In the genomic region with DNA sequence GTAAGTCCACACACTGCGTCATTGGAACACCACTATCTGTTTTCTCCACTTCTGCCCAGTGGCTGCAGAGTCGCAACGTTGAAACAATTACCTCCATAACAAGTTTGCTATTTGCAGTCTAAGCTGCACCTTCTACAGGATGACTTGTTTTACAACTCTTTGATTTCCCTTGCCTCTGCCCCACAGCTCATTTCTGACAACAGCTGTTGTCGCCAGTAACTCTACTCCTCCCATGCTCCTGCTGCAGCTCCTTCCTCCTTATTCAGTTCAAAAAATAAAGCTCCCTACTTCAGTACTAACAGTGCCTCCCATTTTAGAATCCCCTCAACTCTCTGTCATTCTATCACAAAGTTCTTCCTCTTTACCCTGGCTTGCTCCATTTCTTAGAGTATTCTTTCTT, we compare ENCODE assay signal across 36 mouse cellular contexts.
"Had no signal": no experiment of that assay in that cellular context is flagged by ENCODE, and none has a peak within 500 bp of the region (broad histone marks: within the 10 kb centered on the region; RNA-seq: fewer than 3 reads in every experiment).

No protein-coding gene starts in this region.

- H3K36me3 ChIP-seq: heart, embryonic 10.5 days; heart, embryonic 12.5 days; heart, embryonic 13.5 days; heart, embryonic 15.5 days; hindbrain, embryonic 10.5 days; hindbrain, embryonic 12.5 days; hindbrain, embryonic 13.5 days; hindbrain, embryonic 15.5 days; intestine, embryonic 15.5 days; kidney, embryonic 15.5 days had no signal

- H3K9ac ChIP-seq: heart, embryonic 12.5 days; heart, embryonic 13.5 days; heart, embryonic 15.5 days; hindbrain, embryonic 12.5 days; hindbrain, embryonic 13.5 days; hindbrain, embryonic 14.5 days; hindbrain, embryonic 15.5 days; intestine, embryonic 15.5 days; kidney, embryonic 15.5 days had no signal

- DNase-seq: heart, postnatal 10 days; heart, postnatal 14 days; heart, postnatal 36 days; heart, postnatal 4 days; kidney, adult 11 months; kidney, adult 18-20 months; kidney, adult 2 months; kidney, adult 8-10 months; kidney, adult 9 months; kidney, postnatal 10 days; kidney, postnatal 14 days; kidney, postnatal 25 days; kidney, postnatal 36 days; kidney, postnatal 4 days; layer of hippocampus, adult 9-11 months; layer of hippocampus, postnatal 36 days had no signal

- ATAC-seq: hindbrain, embryonic 16.5 days; hindbrain, postnatal 0 days; inflammation-experienced regulatory T-cells, adult 6 months; intestine, embryonic 15.5 days; intestine, embryonic 16.5 days; intestine, postnatal 0 days had no signal

- H3K4me2 ChIP-seq: heart, embryonic 11.5 days; heart, embryonic 12.5 days; heart, embryonic 13.5 days; heart, embryonic 15.5 days; hindbrain, embryonic 12.5 days; hindbrain, embryonic 13.5 days; hindbrain, embryonic 14.5 days; hindbrain, embryonic 15.5 days; intestine, embryonic 15.5 days; kidney, embryonic 15.5 days had no signal

- H3K4me3 ChIP-seq: heart, embryonic 10.5 days; heart, embryonic 12.5 days; heart, embryonic 13.5 days; heart, embryonic 15.5 days; hindbrain, embryonic 10.5 days; hindbrain, embryonic 12.5 days; hindbrain, embryonic 13.5 days; hindbrain, embryonic 15.5 days; intestine, embryonic 15.5 days; kidney, embryonic 15.5 days; layer of hippocampus, adult 2 months; left cerebral cortex, adult 2 months had no signal

- H3K9me3 ChIP-seq: heart, embryonic 10.5 days; heart, embryonic 12.5 days; heart, embryonic 13.5 days; heart, embryonic 15.5 days; hindbrain, embryonic 10.5 days; hindbrain, embryonic 12.5 days; hindbrain, embryonic 13.5 days; hindbrain, embryonic 15.5 days; intestine, embryonic 15.5 days; kidney, embryonic 15.5 days had no signal

- H3K27me3 ChIP-seq: heart, embryonic 12.5 days; heart, embryonic 13.5 days; heart, embryonic 15.5 days; hindbrain, embryonic 15.5 days; intestine, embryonic 15.5 days had no signal

- H3K4me1 ChIP-seq: heart, embryonic 10.5 days; heart, embryonic 12.5 days; heart, embryonic 13.5 days; heart, embryonic 15.5 days; hindbrain, embryonic 10.5 days; hindbrain, embryonic 12.5 days; hindbrain, embryonic 13.5 days; hindbrain, embryonic 15.5 days; intestine, embryonic 15.5 days; kidney, embryonic 15.5 days had no signal

- H3K27ac ChIP-seq: heart, embryonic 10.5 days; heart, embryonic 13.5 days; heart, embryonic 15.5 days; hindbrain, embryonic 10.5 days; hindbrain, embryonic 12.5 days; hindbrain, embryonic 13.5 days; hindbrain, embryonic 14.5 days; hindbrain, embryonic 15.5 days; hindbrain, postnatal 0 days; intestine, embryonic 15.5 days; kidney, embryonic 15.5 days; kidney, postnatal 0 days; layer of hippocampus, adult 2 months; left cerebral cortex, adult 2 months had no signal
